In the genomic region with DNA sequence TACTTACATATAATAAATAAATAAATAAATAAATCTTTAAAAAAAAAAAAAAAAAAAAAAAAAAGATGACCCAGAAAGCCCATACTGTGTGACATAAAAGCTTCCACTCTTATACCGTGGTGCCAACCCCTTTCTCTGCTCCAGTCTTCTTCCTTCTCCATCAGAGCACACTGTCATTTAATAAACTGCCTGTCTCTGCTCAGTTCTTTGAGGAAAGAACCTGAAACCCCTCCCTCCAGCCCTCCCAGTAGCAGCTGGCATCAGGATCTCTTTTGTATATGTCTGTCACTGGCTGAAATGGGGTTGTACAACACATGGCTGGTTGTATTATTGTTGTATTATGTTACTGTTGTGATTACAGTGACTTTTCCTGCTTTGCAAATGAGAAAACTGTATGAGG, we compare ENCODE assay signal across 8 mouse cellular contexts. TPM values are rescaled to one million over a fixed set of nuclear protein-coding genes. Genes with fewer than 3 reads are reported as not detected.
DNase-seq lines count a peak whose midpoint lies in the region; ATAC-seq and TF ChIP-seq lines count a peak whose summit lies in the region.
"Had no signal": no experiment of that assay in that cellular context is flagged by ENCODE, and none has a peak within 500 bp of the region (broad histone marks: within the 10 kb centered on the region; RNA-seq: fewer than 3 reads in every experiment).

No protein-coding gene starts in this region.

- no peak overlapping the region for H3K9ac ChIP-seq in kidney, postnatal 0 days (ENCODE audit: low read depth, low read length)
- no peak overlapping the region for H3K9ac ChIP-seq in forebrain, embryonic 14.5 days (ENCODE audit: low read length)
- no peak overlapping the region for H3K9ac ChIP-seq in hindbrain, embryonic 16.5 days (ENCODE audit: low read depth, low read length)
- H3K9ac ChIP-seq in neural tube, embryonic 14.5 days (replicated peaks; ENCODE audit: low read depth, low read length): no peak overlapping the region

- H3K9me3 ChIP-seq in kidney, postnatal 0 days (replicated peaks; ENCODE audit: low read length): no peaks in the 10 kb centered on the region
- no peaks in the 10 kb centered on the region for H3K9me3 ChIP-seq in forebrain, embryonic 14.5 days (replicated peaks; ENCODE audit: control insufficient read depth, low read length)
- no peaks in the 10 kb centered on the region for H3K9me3 ChIP-seq in hindbrain, embryonic 16.5 days (ENCODE audit: control insufficient read depth, low read length)
- no peaks in the 10 kb centered on the region for H3K9me3 ChIP-seq in neural tube, embryonic 14.5 days (ENCODE audit: control insufficient read depth, low read length)

- H3K27me3 ChIP-seq in kidney, postnatal 0 days (ENCODE audit: insufficient read depth, low read length): no peaks in the 10 kb centered on the region
- no peaks in the 10 kb centered on the region for H3K27me3 ChIP-seq in forebrain, embryonic 14.5 days (replicated peaks; ENCODE audit: control insufficient read depth, insufficient read depth, low read length)
- H3K27me3 ChIP-seq in hindbrain, embryonic 16.5 days (replicated peaks; ENCODE audit: control insufficient read depth, insufficient read depth, low read length): no peaks in the 10 kb centered on the region
- H3K27me3 ChIP-seq in neural tube, embryonic 14.5 days (ENCODE audit: control insufficient read depth, insufficient read depth, low read length): no peaks in the 10 kb centered on the region

- H3K4me1 ChIP-seq in kidney, postnatal 0 days (replicated peaks; ENCODE audit: insufficient read depth, low read length): no peaks in the 10 kb centered on the region
- peaks cover 14% of the 10 kb centered on the region for H3K4me1 ChIP-seq in forebrain, embryonic 14.5 days (ENCODE audit: control insufficient read depth, insufficient read depth, low read length)
- H3K4me1 ChIP-seq in hindbrain, embryonic 16.5 days (ENCODE audit: control insufficient read depth, insufficient read depth, low read depth, low read length): peaks cover 13% of the 10 kb centered on the region
- peaks cover 8% of the 10 kb centered on the region for H3K4me1 ChIP-seq in neural tube, embryonic 14.5 days (ENCODE audit: control insufficient read depth, insufficient read depth, low read length)

- no peak for TF ChIP-seq CTCF in kidney, postnatal 0 days (IDR thresholded peaks at IDR 0.05; ENCODE audit: low read depth)

- H3K4me2 ChIP-seq in kidney, postnatal 0 days (ENCODE audit: low read length): no peak overlapping the region
- H3K4me2 ChIP-seq in forebrain, embryonic 14.5 days (ENCODE audit: low read length): no peak overlapping the region
- no peak overlapping the region for H3K4me2 ChIP-seq in hindbrain, embryonic 16.5 days (ENCODE audit: low read length)
- no peak overlapping the region for H3K4me2 ChIP-seq in neural tube, embryonic 14.5 days (ENCODE audit: low read depth, low read length)
- H3K4me2 ChIP-seq: liver, embryonic 11.5 days had no signal

- peak; percentile 42 for DNase-seq in kidney, postnatal 0 days (ENCODE audit: low spot score)
- DNase-seq in kidney, postnatal 36 days: no peak
- DNase-seq in forebrain, embryonic 14.5 days (ENCODE audit: low spot score): peak; percentile 55
- no peak for DNase-seq in embryo, embryonic 9.5 days (ENCODE audit: extremely low spot score)
- no peak for DNase-seq in cerebellum, adult 11 months

- 60% methylated on average over 1 of the region's 1 CpGs for WGBS in kidney, postnatal 0 days
- 19% methylated on average over 1 of the region's 1 CpGs for WGBS in forebrain, embryonic 14.5 days
- 35% methylated on average over 1 of the region's 1 CpGs for WGBS in hindbrain, embryonic 16.5 days
- 36% methylated on average over 1 of the region's 1 CpGs for WGBS in neural tube, embryonic 14.5 days

- no peaks in the 10 kb centered on the region for H3K36me3 ChIP-seq in kidney, postnatal 0 days (ENCODE audit: insufficient read depth, low read length)
- H3K36me3 ChIP-seq in forebrain, embryonic 14.5 days (ENCODE audit: control insufficient read depth, insufficient read depth, low read length): no peaks in the 10 kb centered on the region
- no peaks in the 10 kb centered on the region for H3K36me3 ChIP-seq in hindbrain, embryonic 16.5 days (ENCODE audit: control insufficient read depth, insufficient read depth, low read length)
- H3K36me3 ChIP-seq in neural tube, embryonic 14.5 days (ENCODE audit: control insufficient read depth, insufficient read depth, low read length): no peaks in the 10 kb centered on the region

- H3K27ac ChIP-seq in kidney, postnatal 0 days: no peak overlapping the region
- peak overlapping the region; percentile 28; the same call in 1 of the 2 replicates for H3K27ac ChIP-seq in forebrain, embryonic 14.5 days (ENCODE audit: low read depth, low read length)
- H3K27ac ChIP-seq in hindbrain, embryonic 16.5 days (ENCODE audit: low read depth, low read length): peak overlapping the region; percentile 76
- peak overlapping the region; percentile 68 for H3K27ac ChIP-seq in neural tube, embryonic 14.5 days (ENCODE audit: low read depth, low read length)

- H3K4me3 ChIP-seq in kidney, postnatal 0 days (replicated peaks; ENCODE audit: low read depth, low read length): no peak overlapping the region
- H3K4me3 ChIP-seq in forebrain, embryonic 14.5 days (ENCODE audit: low read depth, low read length): no peak overlapping the region
- H3K4me3 ChIP-seq in hindbrain, embryonic 16.5 days (ENCODE audit: low read length): no peak overlapping the region
- no peak overlapping the region for H3K4me3 ChIP-seq in neural tube, embryonic 14.5 days (ENCODE audit: low read depth, low read length)

- ATAC-seq in kidney, postnatal 0 days (replicated peaks; ENCODE audit: low FRiP score, low read depth): no peak
- ATAC-seq in forebrain, embryonic 14.5 days: peak; percentile 62
- no peak for ATAC-seq in hindbrain, embryonic 16.5 days
- ATAC-seq in neural tube, embryonic 14.5 days (ENCODE audit: low read depth): peak; percentile 52; the same call in 1 of the 2 replicates

RNA-seq across cellular contexts. Expression of a gene that starts 48.2 kb away (rescaled TPM):
- polyA plus RNA-seq in kidney, postnatal 0 days (2015; fragmentation: Nextera tagmentation; extraction: Ambion mirVana): 17.7 and 18.1 TPM in 2 replicates
- polyA plus RNA-seq in forebrain, embryonic 14.5 days (2014; fragmentation: Nextera tagmentation; extraction: Ambion mirVana): 18.5 and 20.0 TPM in 2 replicates
- 22.7 and 26.0 TPM in 2 replicates for polyA plus RNA-seq in hindbrain, embryonic 16.5 days (2015; fragmentation: Nextera tagmentation; extraction: Ambion mirVana)
- polyA plus RNA-seq in neural tube, embryonic 14.5 days (2014; fragmentation: Nextera tagmentation; extraction: Ambion mirVana): 22.0 and 24.7 TPM in 2 replicates

Comparison
In these comparisons a context has a peak if more than half of its experiments do, and no peak if none do; other contexts are left out.
1. DNase-seq: peak in kidney, postnatal 0 days (single experiment) and forebrain, embryonic 14.5 days (single experiment); none in kidney, postnatal 36 days (0 of 2), embryo, embryonic 9.5 days (single experiment) and cerebellum, adult 11 months (single experiment).
2. ATAC-seq: peak in forebrain, embryonic 14.5 days (single experiment) and neural tube, embryonic 14.5 days (single experiment); none in kidney, postnatal 0 days (single experiment) and hindbrain, embryonic 16.5 days (single experiment).